In genomic region chr8:26688745-26689478, GRCm38 (mm10) we compare ENCODE assay signal across 16 mouse cellular contexts.
DNase-seq lines count a peak whose midpoint lies in the region; ATAC-seq and TF ChIP-seq lines count a peak whose summit lies in the region.
"Had no signal": no experiment of that assay in that cellular context is flagged by ENCODE, and none has a peak within 500 bp of the region (broad histone marks: within the 10 kb centered on the region; RNA-seq: fewer than 3 reads in every experiment).

No protein-coding gene starts in this region.

- 70% methylated on average over 5 of the region's 5 CpGs for WGBS in forebrain, embryonic 14.5 days
- WGBS in forebrain, postnatal 0 days: 67% methylated on average over 5 of the region's 5 CpGs
- WGBS in kidney, embryonic 16.5 days: 25% methylated on average over 5 of the region's 5 CpGs

- no peaks in the 10 kb centered on the region for H3K9me3 ChIP-seq in forebrain, embryonic 14.5 days (replicated peaks; ENCODE audit: control insufficient read depth, low read length)
- no peaks in the 10 kb centered on the region for H3K9me3 ChIP-seq in forebrain, postnatal 0 days (ENCODE audit: low read length)
- H3K9me3 ChIP-seq in kidney, embryonic 16.5 days (ENCODE audit: low read length): no peaks in the 10 kb centered on the region
- H3K9me3 ChIP-seq: embryonic facial prominence, embryonic 15.5 days; G1E; intestine, embryonic 15.5 days; midbrain, embryonic 12.5 days had no signal

- no peak overlapping the region for H3K9ac ChIP-seq in forebrain, embryonic 14.5 days (ENCODE audit: low read length)
- H3K9ac ChIP-seq in forebrain, postnatal 0 days: no peak overlapping the region
- no peak overlapping the region for H3K9ac ChIP-seq in kidney, embryonic 16.5 days (replicated peaks; ENCODE audit: low read length)
- H3K9ac ChIP-seq: embryonic facial prominence, embryonic 15.5 days; intestine, embryonic 15.5 days; liver, embryonic 14.5 days; midbrain, embryonic 12.5 days had no signal

- H3K4me1 ChIP-seq in forebrain, embryonic 14.5 days (ENCODE audit: control insufficient read depth, insufficient read depth, low read length): peaks cover 16% of the 10 kb centered on the region
- H3K4me1 ChIP-seq in forebrain, postnatal 0 days (ENCODE audit: insufficient read depth): no peaks in the 10 kb centered on the region
- peaks cover 12% of the 10 kb centered on the region for H3K4me1 ChIP-seq in kidney, embryonic 16.5 days (ENCODE audit: insufficient read depth, low read length)

- no peak for DNase-seq in forebrain, embryonic 14.5 days (ENCODE audit: low spot score)
- no peak for DNase-seq in forebrain, postnatal 0 days
- no peak for DNase-seq in kidney, adult 18-20 months
- peak; percentile 47 for DNase-seq in retina, postnatal 1 day
- DNase-seq in retina, embryonic 14.5 days (ENCODE audit: low spot score): no peak
- DNase-seq in liver: no peak
- no peak for DNase-seq in left cerebral cortex, adult 8-10 months (ENCODE audit: low spot score in 2 of 2)
- DNase-seq: lung, postnatal 10 days; right cerebral cortex, postnatal 25 days; thymus, adult 18-20 months had no signal

- TF ChIP-seq CTCF in forebrain, postnatal 0 days (IDR thresholded peaks at IDR 0.05; ENCODE audit: low read depth): no peak

- no peak overlapping the region for H3K4me2 ChIP-seq in forebrain, embryonic 14.5 days (ENCODE audit: low read length)
- H3K4me2 ChIP-seq in forebrain, postnatal 0 days (ENCODE audit: low read depth): no peak overlapping the region
- H3K4me2 ChIP-seq in kidney, embryonic 16.5 days (replicated peaks; ENCODE audit: low read depth, low read length): no peak overlapping the region
- H3K4me2 ChIP-seq: embryonic facial prominence, embryonic 15.5 days; intestine, embryonic 15.5 days; midbrain, embryonic 12.5 days had no signal

- no peak overlapping the region; the same call in 1 of the 2 replicates for H3K27ac ChIP-seq in forebrain, embryonic 14.5 days (ENCODE audit: low read depth, low read length)
- H3K27ac ChIP-seq in forebrain, postnatal 0 days (ENCODE audit: low read depth, low read length): no peak overlapping the region
- no peak overlapping the region for H3K27ac ChIP-seq in kidney, embryonic 16.5 days (ENCODE audit: low read length)
- H3K27ac ChIP-seq: embryonic facial prominence, embryonic 15.5 days; intestine, embryonic 15.5 days; liver, embryonic 14.5 days; midbrain, embryonic 12.5 days had no signal

- H3K36me3 ChIP-seq in forebrain, embryonic 14.5 days (ENCODE audit: control insufficient read depth, insufficient read depth, low read length): no peaks in the 10 kb centered on the region
- H3K36me3 ChIP-seq in forebrain, postnatal 0 days (ENCODE audit: insufficient read depth): no peaks in the 10 kb centered on the region
- no peaks in the 10 kb centered on the region for H3K36me3 ChIP-seq in kidney, embryonic 16.5 days (ENCODE audit: insufficient read depth, low read length)
- H3K36me3 ChIP-seq: embryonic facial prominence, embryonic 15.5 days; G1E; intestine, embryonic 15.5 days; midbrain, embryonic 12.5 days had no signal

- H3K27me3 ChIP-seq in forebrain, embryonic 14.5 days (replicated peaks; ENCODE audit: control insufficient read depth, insufficient read depth, low read length): no peaks in the 10 kb centered on the region
- no peaks in the 10 kb centered on the region for H3K27me3 ChIP-seq in forebrain, postnatal 0 days (ENCODE audit: insufficient read depth, low read length)
- peaks cover 9% of the 10 kb centered on the region; the same call in 1 of the 2 replicates for H3K27me3 ChIP-seq in kidney, embryonic 16.5 days (ENCODE audit: insufficient read depth, low read length)
- H3K27me3 ChIP-seq: intestine, embryonic 15.5 days; midbrain, embryonic 12.5 days had no signal

- H3K4me3 ChIP-seq in forebrain, embryonic 14.5 days (ENCODE audit: low read depth, low read length): no peak overlapping the region
- no peak overlapping the region for H3K4me3 ChIP-seq in forebrain, postnatal 0 days (ENCODE audit: low read depth, low read length)
- no peak overlapping the region for H3K4me3 ChIP-seq in kidney, embryonic 16.5 days (ENCODE audit: low read length)
- H3K4me3 ChIP-seq: embryonic facial prominence, embryonic 15.5 days; intestine, embryonic 15.5 days; midbrain, embryonic 12.5 days had no signal

- ATAC-seq in forebrain, embryonic 14.5 days: peak; percentile 38; the same call in 1 of the 2 replicates
- ATAC-seq in forebrain, postnatal 0 days: no peak; the same call in 1 of the 2 replicates
- peak; percentile 54; the same call in 1 of the 2 replicates for ATAC-seq in kidney, embryonic 16.5 days (ENCODE audit: low FRiP score, low TSS enrichment)
